Mouse (Mus musculus) heart, embryonic 13.5 days (tissue): ENCODE measurements around the gene Mrgprh. TPM values are rescaled to one million over a fixed set of nuclear protein-coding genes. Genes with fewer than 3 reads are reported as not detected.

Experiments
- ATAC-seq: fragments of 200-750 bp; cut with Nextera tagmentation; 2 replicates; pipeline ENCODE4 v1.8.0; 2017; ENCODE audit warnings: moderate TSS enrichment; ENCODE audit not compliant: insufficient number of reproducible peaks, low FRiP score, low TSS enrichment; ENCODE audit errors: extremely low read depth
- H3K27ac ChIP-seq: fragments of 300-500 bp; sonication (generic); replicated peaks from 2 replicates; pipeline ENCODE4 v1.5.1; 2015; ENCODE audit warnings: moderate library complexity, mild to moderate bottlenecking, inconsistent platforms
- H3K27me3 ChIP-seq: fragments of 300-500 bp; sonication (generic); replicated peaks from 2 replicates; pipeline ENCODE4 v1.6.1; 2015; ENCODE audit warnings: mild to moderate bottlenecking, inconsistent platforms
- H3K36me3 ChIP-seq: fragments of 300-500 bp; sonication (generic); 2 replicates; pipeline ENCODE4 v1.6.1; 2015; ENCODE audit warnings: mild to moderate bottlenecking, inconsistent platforms
- H3K4me1 ChIP-seq: fragments of 300-500 bp; sonication (generic); 2 replicates; pipeline ENCODE4 v1.6.1; 2015; ENCODE audit warnings: inconsistent platforms
- H3K4me2 ChIP-seq: fragments of 300-500 bp; sonication (generic); 2 replicates; pipeline ENCODE4 v1.6.1; 2015; ENCODE audit warnings: inconsistent platforms, mild to moderate bottlenecking, moderate library complexity
- H3K4me3 ChIP-seq: fragments of 300-500 bp; sonication (generic); 2 replicates; pipeline ENCODE4 v1.5.1; 2015; ENCODE audit warnings: moderate library complexity, mild to moderate bottlenecking, inconsistent platforms
- H3K9ac ChIP-seq: fragments of 300-500 bp; sonication (generic); 2 replicates; pipeline ENCODE4 v1.6.1; 2015; ENCODE audit warnings: inconsistent platforms, mild to moderate bottlenecking, moderate library complexity
- H3K9me3 ChIP-seq: fragments of 300-500 bp; sonication (generic); 2 replicates; pipeline ENCODE4 v1.6.1; 2016; ENCODE audit warnings: inconsistent platforms
- WGBS: fragments of 180-500 bp; shearing (Covaris S2); methylation state at CpG from one replicate; pipeline ENCODE4 v1.1.7; 2015; ENCODE audit warnings: mixed read lengths; 5-methylcytosine and 5-hydroxymethylcytosine counted together
- polyA plus RNA-seq: library from polyadenylated mRNA; unstranded; fragments of >200 nt; fragmentation: Nextera tagmentation; extraction: Ambion mirVana; gene quantifications from 2 replicates; pipeline ENCODE4 v1.2.1, GENCODE M21; 2015

Mrgprh gene
- polyA plus RNA-seq = 0.14 TPM in 1 of 2 replicates, not detected in the other

DNA sequence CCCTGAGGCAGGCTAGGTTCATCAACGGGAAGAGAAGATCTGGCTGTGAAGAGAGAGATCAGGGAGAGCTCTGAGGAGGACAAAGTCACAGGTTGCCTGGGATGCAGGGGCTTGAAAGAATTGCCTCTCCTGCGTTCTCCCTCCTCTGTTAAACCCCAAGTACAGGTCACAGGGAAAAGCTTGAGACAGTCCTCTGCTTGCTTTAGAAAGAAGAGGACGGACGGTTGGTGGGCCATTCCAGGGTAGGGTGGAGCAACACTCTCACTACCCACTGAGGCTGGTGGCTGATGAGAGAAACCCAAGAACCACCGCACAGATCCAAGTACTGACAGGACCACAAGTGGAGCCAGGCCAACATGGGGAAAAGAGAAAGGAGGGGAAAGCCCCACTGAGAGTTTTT lies at the start of gene Mrgprh:
Gene Mrgprh (plus strand): TSS at position 301 of the 400 bp plus-strand sequence.
- peaks cover 23% of the 10 kb centered on the region for H3K27me3 ChIP-seq
- no peak within 1 kb of the TSS for H3K4me3 ChIP-seq
- H3K27ac ChIP-seq = no peak within 1 kb of the TSS
- WGBS = 72% methylated on average over 5 of the region's 5 CpGs
- no peak for ATAC-seq
- no peaks in the 10 kb centered on the region for H3K36me3 ChIP-seq
- peaks cover 14% of the 10 kb centered on the region for H3K4me1 ChIP-seq
- H3K9me3 ChIP-seq = no peaks in the 10 kb centered on the region
- H3K9ac ChIP-seq = no peak within 1 kb of the TSS
- no peak within 1 kb of the TSS for H3K4me2 ChIP-seq

DNA sequence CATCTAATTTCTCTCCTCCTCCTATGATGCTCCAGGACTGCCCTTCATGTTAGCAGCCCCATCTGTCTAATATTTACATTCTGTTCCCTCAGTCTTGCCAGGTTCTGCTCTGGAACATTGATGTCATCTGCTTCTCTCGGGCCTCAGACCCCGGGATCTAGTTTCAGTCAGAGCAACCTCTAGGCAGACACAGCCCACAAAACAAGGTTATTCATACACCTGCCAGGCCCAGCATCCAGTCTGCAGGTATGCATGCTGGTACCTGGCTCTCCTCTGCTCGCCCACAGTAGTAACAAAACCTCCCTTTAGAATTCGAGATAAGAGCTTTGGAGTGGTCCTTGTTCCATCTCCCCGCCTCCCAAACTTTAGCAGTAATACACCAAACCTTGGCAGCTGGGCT lies 45.5 kb upstream of the Mrgprh start:
- no peak overlapping the region for H3K4me2 ChIP-seq
- no peak overlapping the region for H3K9ac ChIP-seq
- H3K27me3 ChIP-seq = no peaks in the 10 kb centered on the region
- WGBS = 63% methylated on average over 5 of the region's 5 CpGs
- no peaks in the 10 kb centered on the region for H3K36me3 ChIP-seq
- peaks cover 4% of the 10 kb centered on the region for H3K9me3 ChIP-seq
- peaks cover 10% of the 10 kb centered on the region for H3K4me1 ChIP-seq
- no peak overlapping the region; the same call in 1 of the 2 replicates for H3K27ac ChIP-seq
- H3K4me3 ChIP-seq = no peak overlapping the region
- ATAC-seq = no peak

DNA sequence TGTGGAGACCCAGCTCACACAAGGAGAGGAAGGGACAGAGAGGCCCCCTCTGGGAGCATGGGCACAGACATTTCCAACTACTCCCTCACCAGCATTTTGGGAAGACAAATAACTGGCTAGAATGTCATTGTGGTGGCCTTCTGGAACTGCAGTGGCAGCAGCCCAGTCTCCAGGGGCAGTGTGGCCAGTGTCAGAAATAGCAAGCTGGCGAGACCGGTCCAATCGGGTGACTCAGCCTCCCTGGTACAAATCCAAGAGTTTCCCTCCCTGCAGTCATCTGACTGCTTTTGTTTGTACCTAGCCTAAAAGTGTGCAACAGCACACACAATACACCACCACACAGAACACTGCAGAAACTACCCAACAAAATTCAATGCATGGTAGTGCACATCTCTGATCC lies 43.6 kb upstream of the Mrgprh start:
- peaks cover 10% of the 10 kb centered on the region for H3K4me1 ChIP-seq
- no peak overlapping the region for H3K4me2 ChIP-seq
- ATAC-seq = no peak
- 0 out of 2 replicates have a peak overlapping the region, but pooled peaks have one; percentile 17 for H3K27ac ChIP-seq
- no peaks in the 10 kb centered on the region for H3K27me3 ChIP-seq
- no peak overlapping the region for H3K9ac ChIP-seq
- no peaks in the 10 kb centered on the region for H3K36me3 ChIP-seq
- no peak overlapping the region for H3K4me3 ChIP-seq
- 78% methylated on average over 3 of the region's 3 CpGs for WGBS
- no peaks in the 10 kb centered on the region for H3K9me3 ChIP-seq

DNA sequence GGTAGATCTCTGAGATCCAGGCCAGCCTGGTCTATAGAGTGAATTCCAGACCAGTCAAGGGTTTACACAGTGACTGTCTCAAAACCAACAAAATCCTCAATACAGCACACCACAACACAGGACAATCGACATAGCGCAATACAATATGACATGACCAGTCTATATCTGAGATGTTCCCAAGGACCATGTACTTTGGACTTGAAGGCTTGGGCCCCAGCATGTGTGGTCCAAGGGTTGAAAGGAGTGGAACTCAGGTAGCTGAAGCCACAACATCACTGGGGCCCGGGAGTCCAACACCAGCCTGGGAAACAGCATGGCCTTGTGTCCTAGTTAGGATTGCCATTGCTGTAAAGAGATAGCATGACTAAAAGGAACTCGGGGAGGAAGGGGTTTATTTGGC lies 43.2 kb upstream of the Mrgprh start:
- Histone ChIP-seq H3K27me3 (no peaks in the 10 kb centered on the region), H3K4me1 (peaks cover 10% of the 10 kb centered on the region), H3K36me3 (no peaks in the 10 kb centered on the region), H3K4me2 (no peak overlapping the region), H3K27ac (no peak overlapping the region), H3K4me3 (no peak overlapping the region), H3K9ac (no peak overlapping the region), H3K9me3 (no peaks in the 10 kb centered on the region)
- 87% methylated on average over 4 of the region's 4 CpGs for WGBS
- no peak for ATAC-seq

DNA sequence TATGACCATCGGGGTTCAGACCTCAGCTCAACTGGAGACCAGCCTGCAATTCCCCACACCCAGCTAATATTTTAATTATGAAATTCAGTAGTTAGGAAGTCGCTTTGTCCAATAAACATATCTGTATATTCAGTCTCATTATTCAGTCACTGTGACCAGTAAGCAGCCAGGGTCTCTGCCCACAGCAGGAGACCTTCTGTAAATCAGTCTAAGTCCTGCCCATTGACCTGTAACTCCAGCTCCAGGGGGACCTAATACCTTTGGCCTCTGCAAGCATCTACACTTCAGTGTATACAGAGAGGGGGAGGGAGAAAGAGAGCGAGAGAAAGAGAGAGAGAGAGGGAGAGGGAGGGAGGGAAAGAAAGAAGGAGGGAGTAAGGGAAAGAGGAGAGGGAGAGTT lies 41.5 kb upstream of the Mrgprh start:
- no peak for ATAC-seq

DNA sequence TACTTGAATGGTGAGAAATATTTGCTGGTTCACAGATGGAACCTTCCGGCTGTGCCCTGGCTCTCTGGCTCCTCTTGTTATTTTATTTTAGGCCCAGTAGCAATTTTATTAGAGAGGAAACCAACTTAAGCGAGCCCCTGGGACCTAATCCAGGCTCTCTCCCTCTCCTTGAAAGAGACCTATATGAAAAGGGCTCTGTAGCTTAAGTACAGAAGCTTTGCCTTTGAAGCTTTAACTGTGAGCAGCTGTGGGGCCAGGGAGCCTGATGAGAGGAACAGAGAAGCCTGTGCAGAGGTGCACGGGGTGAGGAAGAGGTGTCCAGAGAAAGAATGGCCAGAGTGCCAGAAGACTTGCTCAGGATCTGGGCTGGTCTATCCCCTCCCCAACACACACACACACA lies 41.0 kb upstream of the Mrgprh start:
- no peak for ATAC-seq
- H3K27me3 ChIP-seq = no peaks in the 10 kb centered on the region; the same call in 1 of the 2 replicates
- H3K36me3 ChIP-seq = no peaks in the 10 kb centered on the region
- H3K9ac ChIP-seq = no peak overlapping the region
- no peak overlapping the region for H3K4me3 ChIP-seq
- no peak overlapping the region for H3K27ac ChIP-seq
- no peaks in the 10 kb centered on the region for H3K9me3 ChIP-seq
- 66% methylated on average over 3 of the region's 3 CpGs for WGBS
- H3K4me2 ChIP-seq = no peak overlapping the region
- H3K4me1 ChIP-seq = peaks cover 10% of the 10 kb centered on the region

More for the DNA sequence above, 41.5 kb upstream of the Mrgprh start:
- H3K4me2 ChIP-seq = no peak overlapping the region
- H3K36me3 ChIP-seq = no peaks in the 10 kb centered on the region
- WGBS = 75% methylated on average over 3 of the region's 3 CpGs
- H3K4me3 ChIP-seq = no peak overlapping the region
- no peak overlapping the region for H3K27ac ChIP-seq
- H3K27me3 ChIP-seq = no peaks in the 10 kb centered on the region; the same call in 1 of the 2 replicates
- H3K4me1 ChIP-seq = peaks cover 10% of the 10 kb centered on the region
- H3K9ac ChIP-seq = no peak overlapping the region
- H3K9me3 ChIP-seq = no peaks in the 10 kb centered on the region

DNA sequence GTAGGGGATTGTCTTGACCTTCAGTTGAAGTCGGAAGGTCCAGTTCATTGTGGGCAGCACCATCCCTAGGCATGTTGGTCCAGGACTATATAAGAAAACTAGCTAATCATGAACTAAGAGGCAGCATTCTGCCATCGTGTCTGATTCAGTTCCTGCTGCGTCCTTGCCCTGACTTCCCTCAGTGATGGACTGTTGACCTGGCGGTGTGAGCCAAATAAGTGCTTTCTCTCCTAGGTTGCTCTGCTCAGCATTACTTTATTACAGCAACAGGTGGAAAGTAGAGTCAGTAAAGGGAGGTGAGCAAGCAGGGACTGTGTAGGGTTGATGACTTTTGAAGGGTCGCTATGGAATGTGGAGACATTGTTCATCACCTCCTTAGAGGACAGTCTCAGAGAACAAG lies 40.1 kb upstream of the Mrgprh start:
- Histone ChIP-seq H3K4me2 (no peak overlapping the region), H3K4me3 (no peak overlapping the region), H3K27ac (no peak overlapping the region), H3K27me3 (no peaks in the 10 kb centered on the region; the same call in 1 of the 2 replicates), H3K36me3 (no peaks in the 10 kb centered on the region), H3K9me3 (no peaks in the 10 kb centered on the region), H3K9ac (no peak overlapping the region), H3K4me1 (peaks cover 5% of the 10 kb centered on the region)
- WGBS = 84% methylated on average over 5 of the region's 5 CpGs
- ATAC-seq = no peak

DNA sequence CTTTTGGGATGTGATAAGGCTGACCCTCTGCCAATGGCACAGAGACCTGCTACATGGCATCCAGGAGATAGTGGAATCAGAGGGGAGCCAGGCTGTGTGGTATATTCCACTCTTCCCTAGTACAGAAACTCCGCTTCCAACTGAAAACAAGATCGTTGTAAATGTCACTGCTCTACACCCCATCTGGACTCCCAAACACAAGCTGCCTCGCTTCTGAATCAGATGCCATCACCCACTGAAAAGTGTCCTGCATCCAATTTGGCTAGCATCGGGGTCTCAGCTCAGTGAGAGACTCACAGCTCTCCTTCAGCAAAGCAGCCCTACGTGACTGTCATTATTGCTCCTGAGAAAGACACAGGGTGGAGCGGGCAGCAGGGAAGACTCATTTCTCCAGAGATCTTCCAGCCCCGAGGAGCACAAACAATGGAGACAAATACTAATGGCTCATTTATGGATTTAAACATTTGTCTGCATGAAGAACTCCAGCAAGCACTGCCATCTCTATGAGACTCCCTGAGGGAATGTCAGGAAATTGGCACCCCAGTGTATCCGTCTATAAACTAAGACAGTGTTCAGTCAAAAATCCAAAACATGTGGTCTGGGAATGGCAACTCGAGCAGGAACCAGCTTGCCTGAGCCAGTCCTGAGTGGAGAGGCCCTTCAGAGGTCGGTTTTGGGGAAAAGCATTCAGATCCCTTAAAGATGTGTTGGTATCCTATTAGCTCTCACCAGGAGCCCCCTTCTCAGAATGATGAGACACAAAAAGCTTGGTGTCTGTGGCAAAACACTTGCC lies 36.2 kb upstream of the Mrgprh start:
- H3K4me3 ChIP-seq = no peak overlapping the region
- 0 out of 2 replicates have a peak, but pooled peaks cover 3% of the 10 kb centered on the region for H3K4me1 ChIP-seq
- H3K4me2 ChIP-seq = no peak overlapping the region
- no peaks in the 10 kb centered on the region for H3K36me3 ChIP-seq
- no peaks in the 10 kb centered on the region for H3K9me3 ChIP-seq
- no peak overlapping the region for H3K27ac ChIP-seq
- H3K27me3 ChIP-seq = no peaks in the 10 kb centered on the region; the same call in 1 of the 2 replicates
- ATAC-seq = no peak
- WGBS = 66% methylated on average over 10 of the region's 10 CpGs
- H3K9ac ChIP-seq = no peak overlapping the region

DNA sequence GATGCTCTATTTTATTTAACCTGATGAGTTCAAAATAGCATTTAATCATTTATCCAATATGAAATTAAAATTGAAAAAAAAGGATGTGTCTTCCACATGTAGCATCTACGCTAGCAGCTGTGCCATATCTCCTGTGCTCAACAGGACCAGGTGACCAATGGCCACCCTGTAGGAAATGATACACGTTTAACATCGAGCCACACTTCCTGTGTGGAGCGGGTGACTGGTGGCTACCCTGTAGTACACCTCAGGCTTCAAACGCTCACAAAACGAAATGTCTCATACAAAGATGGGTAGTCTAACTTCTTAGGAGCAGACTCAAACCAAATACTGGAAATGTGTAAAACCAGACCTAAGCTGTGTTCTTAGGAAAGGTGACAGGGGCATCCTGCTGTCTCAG lies 32.0 kb upstream of the Mrgprh start:
- Histone ChIP-seq H3K4me2 (no peak overlapping the region), H3K27ac (no peak overlapping the region), H3K36me3 (no peaks in the 10 kb centered on the region), H3K4me3 (no peak overlapping the region), H3K9me3 (no peaks in the 10 kb centered on the region), H3K4me1 (0 out of 2 replicates have a peak, but pooled peaks cover 3% of the 10 kb centered on the region), H3K27me3 (no peaks in the 10 kb centered on the region; the same call in 1 of the 2 replicates), H3K9ac (no peak overlapping the region)
- 77% methylated on average over 6 of the region's 6 CpGs for WGBS
- ATAC-seq = no peak

DNA sequence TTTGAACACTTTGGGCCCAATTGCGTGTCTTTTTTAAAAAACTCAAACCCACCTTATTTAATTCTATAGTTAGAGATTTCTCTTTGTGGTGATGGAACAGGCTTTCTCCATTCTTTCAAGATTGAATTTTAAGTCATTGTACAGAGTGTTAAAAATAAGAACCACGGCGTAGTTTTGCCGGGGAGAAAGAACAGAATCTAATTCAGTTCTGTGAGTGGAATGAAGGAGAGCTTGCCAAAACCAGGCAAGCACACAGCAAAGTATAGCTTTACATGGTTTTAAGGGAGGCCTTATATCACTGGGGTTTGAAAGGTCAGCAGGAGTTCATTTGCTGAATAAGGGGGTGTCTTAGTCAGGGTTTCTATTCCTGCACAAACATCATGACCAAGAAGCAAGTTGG lies 31.3 kb upstream of the Mrgprh start:
- no peaks in the 10 kb centered on the region for H3K9me3 ChIP-seq
- no peak overlapping the region for H3K4me2 ChIP-seq
- ATAC-seq = no peak
- WGBS = 76% methylated on average over 4 of the region's 4 CpGs
- 0 out of 2 replicates have a peak, but pooled peaks cover 3% of the 10 kb centered on the region for H3K4me1 ChIP-seq
- no peaks in the 10 kb centered on the region for H3K36me3 ChIP-seq
- H3K4me3 ChIP-seq = no peak overlapping the region
- H3K9ac ChIP-seq = no peak overlapping the region
- H3K27me3 ChIP-seq = no peaks in the 10 kb centered on the region
- H3K27ac ChIP-seq = no peak overlapping the region

DNA sequence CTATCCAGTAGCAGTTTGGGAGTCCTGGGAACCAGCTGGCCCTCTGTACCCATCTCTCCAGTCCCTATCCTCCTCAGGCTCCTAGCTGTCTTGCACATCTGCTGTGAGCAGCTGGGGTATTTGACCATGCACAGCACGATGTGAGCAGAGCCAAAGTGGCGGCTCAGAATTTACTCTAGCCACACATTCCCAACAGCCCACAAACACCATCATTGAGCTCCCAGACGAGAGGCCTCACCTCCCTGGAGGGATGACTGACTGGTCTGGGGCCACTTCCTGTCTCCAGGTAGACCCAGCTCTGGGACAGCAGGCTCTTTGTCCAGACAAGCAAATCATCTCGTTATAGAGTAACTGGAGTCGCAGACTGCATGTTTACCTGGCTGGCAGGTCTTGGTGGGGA lies 30.0 kb upstream of the Mrgprh start:
- Histone ChIP-seq H3K36me3 (no peaks in the 10 kb centered on the region), H3K4me3 (no peak overlapping the region), H3K4me1 (0 out of 2 replicates have a peak, but pooled peaks cover 3% of the 10 kb centered on the region), H3K4me2 (no peak overlapping the region), H3K9me3 (no peaks in the 10 kb centered on the region), H3K27ac (no peak overlapping the region), H3K9ac (no peak overlapping the region), H3K27me3 (no peaks in the 10 kb centered on the region)
- no peak for ATAC-seq
- WGBS = 41% methylated on average over 5 of the region's 5 CpGs

DNA sequence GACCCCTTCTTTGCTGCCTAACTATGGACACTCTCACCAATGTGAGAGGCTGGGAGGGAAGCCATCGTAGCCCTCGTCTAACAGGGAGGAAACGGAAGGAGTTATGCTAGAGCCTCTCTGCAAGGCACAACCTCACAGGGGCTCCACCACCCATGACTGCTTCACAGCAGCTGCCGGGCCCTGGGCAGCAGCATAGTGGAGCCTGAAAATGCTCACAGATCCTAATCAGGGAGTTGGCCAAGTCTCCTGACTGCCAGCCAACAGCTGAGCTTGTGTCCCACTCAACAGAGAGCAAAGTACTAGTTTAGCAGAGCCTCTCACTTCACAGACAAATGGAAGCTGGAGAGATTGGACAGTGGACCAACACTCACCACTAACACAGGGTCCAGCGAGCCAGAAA lies 29.4 kb upstream of the Mrgprh start:
- Histone ChIP-seq H3K4me1 (0 out of 2 replicates have a peak, but pooled peaks cover 6% of the 10 kb centered on the region), H3K4me2 (no peak overlapping the region), H3K36me3 (no peaks in the 10 kb centered on the region), H3K4me3 (no peak overlapping the region), H3K27me3 (no peaks in the 10 kb centered on the region), H3K9me3 (no peaks in the 10 kb centered on the region), H3K27ac (no peak overlapping the region), H3K9ac (no peak overlapping the region)
- 67% methylated on average over 5 of the region's 5 CpGs for WGBS
- ATAC-seq = no peak
